ENCODE assay signal across 9 mouse cellular contexts in the genomic region with DNA sequence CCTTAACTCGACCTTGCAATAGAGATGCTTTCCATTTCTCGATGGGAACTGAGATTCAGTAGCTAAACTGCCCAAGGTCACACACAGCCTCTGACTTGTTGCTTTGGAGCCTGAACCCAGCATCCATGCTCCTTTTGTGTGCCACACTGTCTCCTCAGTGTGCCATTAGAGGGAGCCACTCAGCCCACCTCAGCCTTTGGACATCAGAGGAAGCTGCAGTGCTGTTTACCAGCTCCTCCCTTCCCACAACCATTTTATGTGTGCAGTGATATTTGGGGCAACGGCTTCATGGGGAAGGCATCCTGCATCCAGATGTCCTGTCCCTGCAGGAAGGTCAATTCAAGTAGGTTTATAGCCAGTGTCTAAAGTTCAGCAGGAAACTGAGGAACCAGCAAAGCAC. TPM values are rescaled to one million over a fixed set of nuclear protein-coding genes. Genes with fewer than 3 reads are reported as not detected.
A peak's percentile ranks its signal among the peaks of the same experiment; 100 is the strongest.
DNase-seq lines count a peak whose midpoint lies in the region; ATAC-seq lines count a peak whose summit lies in the region.
"Had no signal": no experiment of that assay in that cellular context is flagged by ENCODE, and none has a peak within 500 bp of the region (broad histone marks: within the 10 kb centered on the region; RNA-seq: fewer than 3 reads in every experiment).

No protein-coding gene starts in this region.

- H3K4me3 ChIP-seq in forebrain, embryonic 14.5 days (ENCODE audit: low read depth, low read length) = no peak overlapping the region
- H3K4me3 ChIP-seq in forebrain, embryonic 12.5 days (replicated peaks) = no peak overlapping the region

- no peak overlapping the region for H3K4me2 ChIP-seq in forebrain, embryonic 14.5 days (ENCODE audit: low read length)
- H3K4me2 ChIP-seq in forebrain, embryonic 12.5 days = no peak overlapping the region

- no peaks in the 10 kb centered on the region for H3K36me3 ChIP-seq in forebrain, embryonic 14.5 days (ENCODE audit: control insufficient read depth, insufficient read depth, low read length)
- H3K36me3 ChIP-seq in forebrain, embryonic 12.5 days (replicated peaks) = no peaks in the 10 kb centered on the region

- H3K4me1 ChIP-seq in forebrain, embryonic 14.5 days (ENCODE audit: control insufficient read depth, insufficient read depth, low read length) = no peaks in the 10 kb centered on the region
- no peaks in the 10 kb centered on the region for H3K4me1 ChIP-seq in forebrain, embryonic 12.5 days

- no peaks in the 10 kb centered on the region for H3K27me3 ChIP-seq in forebrain, embryonic 14.5 days (replicated peaks; ENCODE audit: control insufficient read depth, insufficient read depth, low read length)
- H3K27me3 ChIP-seq in forebrain, embryonic 12.5 days = no peaks in the 10 kb centered on the region

- H3K9me3 ChIP-seq in forebrain, embryonic 14.5 days (replicated peaks; ENCODE audit: control insufficient read depth, low read length) = no peaks in the 10 kb centered on the region
- H3K9me3 ChIP-seq in forebrain, embryonic 12.5 days = 0 out of 2 replicates have a peak, but pooled peaks cover 1% of the 10 kb centered on the region

- 57% methylated on average over 3 of the region's 3 CpGs for WGBS in forebrain, embryonic 14.5 days
- 39% methylated on average over 3 of the region's 3 CpGs for WGBS in forebrain, embryonic 12.5 days

- H3K9ac ChIP-seq in forebrain, embryonic 14.5 days (ENCODE audit: low read length) = no peak overlapping the region
- no peak overlapping the region for H3K9ac ChIP-seq in forebrain, embryonic 12.5 days

- DNase-seq in forebrain, embryonic 14.5 days (ENCODE audit: low spot score) = peak; percentile 11
- DNase-seq in spleen, adult 18-20 months = peak; percentile 6 to 26
- no peak for DNase-seq in spleen, adult 12 weeks (ENCODE audit: low spot score)
- DNase-seq in mesoderm, embryonic 11.5 days (ENCODE audit: low read depth, low spot score) = peak; percentile 14
- no peak for DNase-seq in frontal cortex, postnatal 14 days (ENCODE audit: low spot score in 2 of 2)
- DNase-seq in left cerebral cortex, postnatal 14 days (ENCODE audit: low spot score in 2 of 2) = no peak

- intact Hi-C loops in left cerebral cortex, postnatal 14 days (cut with DNase I) = no loop called here

- H3K27ac ChIP-seq in forebrain, embryonic 14.5 days (ENCODE audit: low read depth, low read length) = no peak overlapping the region
- H3K27ac ChIP-seq in forebrain, embryonic 12.5 days = no peak overlapping the region

- no peak for ATAC-seq in forebrain, embryonic 14.5 days
- no peak for ATAC-seq in forebrain, embryonic 12.5 days (ENCODE audit: low FRiP score)
- ATAC-seq in hematopoietic stem cell, adult 5-6 weeks (replicated peaks in 1 of 2; ENCODE audit: insufficient read depth in 1 of 2, low FRiP score in 2 of 2, low TSS enrichment in 1 of 2, low read depth in 1 of 2, poor library complexity in 2 of 2, severe bottlenecking in 2 of 2) = peak; percentile 75 to 80

RNA-seq across cellular contexts. Expression of a gene that starts 17.3 kb away (rescaled TPM):
- polyA plus RNA-seq in forebrain, embryonic 14.5 days (2014; fragmentation: Nextera tagmentation; extraction: Ambion mirVana) = 0.59 and 0.66 TPM in 2 replicates
- polyA plus RNA-seq in forebrain, embryonic 12.5 days (2016; fragmentation: Nextera tagmentation; extraction: Ambion mirVana) = 0.21 TPM in 1 of 2 replicates, not detected in the other
- total RNA-seq in hematopoietic stem cell, adult 5-6 weeks (2017) = not detected in 2 replicates
- total RNA-seq in left cerebral cortex, postnatal 14 days (2021) = under 1 TPM; 0.22 to 0.51 TPM
- polyA plus RNA-seq: large intestine, adult 2 months had no signal

RNA-seq across cellular contexts. Expression of a gene that starts 28.5 kb away (rescaled TPM):
- polyA plus RNA-seq in forebrain, embryonic 14.5 days (2014; fragmentation: Nextera tagmentation; extraction: Ambion mirVana) = 45.2 and 46.7 TPM in 2 replicates
- 47.4 and 48.3 TPM in 2 replicates for polyA plus RNA-seq in forebrain, embryonic 12.5 days (2016; fragmentation: Nextera tagmentation; extraction: Ambion mirVana)
- total RNA-seq in hematopoietic stem cell, adult 5-6 weeks (2017) = 38.1 and 44.1 TPM in 2 replicates
- total RNA-seq in left cerebral cortex, postnatal 14 days (2021) = 100 to 1,000 TPM; 193 to 197 TPM

RNA-seq across cellular contexts. Expression of a gene that starts 49.5 kb away (rescaled TPM):
- 75.3 and 88.2 TPM in 2 replicates for polyA plus RNA-seq in forebrain, embryonic 14.5 days (2014; fragmentation: Nextera tagmentation; extraction: Ambion mirVana)
- 74.6 and 74.8 TPM in 2 replicates for polyA plus RNA-seq in forebrain, embryonic 12.5 days (2016; fragmentation: Nextera tagmentation; extraction: Ambion mirVana)
- total RNA-seq in hematopoietic stem cell, adult 5-6 weeks (2017) = 124 and 147 TPM in 2 replicates
- 10 to 100 TPM; 49.5 to 52.2 TPM for total RNA-seq in left cerebral cortex, postnatal 14 days (2021)

Comparison
In these comparisons a context has a peak if more than half of its experiments do, and no peak if none do; other contexts are left out.
1. DNase-seq: peak in forebrain, embryonic 14.5 days (single experiment), spleen, adult 18-20 months (2 of 2) and mesoderm, embryonic 11.5 days (single experiment); none in spleen, adult 12 weeks (single experiment), frontal cortex, postnatal 14 days (0 of 2) and left cerebral cortex, postnatal 14 days (0 of 2).
2. ATAC-seq: peak in hematopoietic stem cell, adult 5-6 weeks (2 of 2); none in forebrain, embryonic 14.5 days (single experiment) and forebrain, embryonic 12.5 days (single experiment).